13 mouse cellular contexts compared by ENCODE assay signal in genomic region chr11:84430336-84430735, GRCm38 (mm10).
DNase-seq lines count a peak whose midpoint lies in the region; ATAC-seq and TF ChIP-seq lines count a peak whose summit lies in the region.
"Had no signal": no experiment of that assay in that cellular context is flagged by ENCODE, and none has a peak within 500 bp of the region (broad histone marks: within the 10 kb centered on the region; RNA-seq: fewer than 3 reads in every experiment).

No protein-coding gene starts in this region.

- 0 out of 2 replicates have a peak overlapping the region, but pooled peaks have one; percentile 42 for H3K27ac ChIP-seq in hindbrain, embryonic 10.5 days
- H3K27ac ChIP-seq in hindbrain, postnatal 0 days: no peak overlapping the region
- no peak overlapping the region for H3K27ac ChIP-seq in kidney, embryonic 16.5 days (ENCODE audit: low read length)
- peak overlapping the region; percentile 14 for H3K27ac ChIP-seq in midbrain, embryonic 13.5 days
- no peak overlapping the region for H3K27ac ChIP-seq in midbrain, embryonic 15.5 days
- H3K27ac ChIP-seq in CH12.LX (ENCODE audit: insufficient read depth, low read depth): no peak overlapping the region
- H3K27ac ChIP-seq: embryonic facial prominence, embryonic 13.5 days; forebrain, embryonic 12.5 days had no signal

- ATAC-seq in hindbrain, postnatal 0 days: no peak
- ATAC-seq in kidney, embryonic 16.5 days (ENCODE audit: low FRiP score, low TSS enrichment): no peak
- no peak for ATAC-seq in midbrain, embryonic 13.5 days
- no peak for ATAC-seq in midbrain, embryonic 15.5 days (replicated peaks)

- TF ChIP-seq POLR2A in CH12.LX (IDR thresholded peaks at IDR 0.05; ENCODE audit: low read depth, low read length): 0 out of 2 replicates have a peak, but pooled peaks have one; percentile 15

- no peak for TF ChIP-seq EP300 in CH12.LX (IDR thresholded peaks at IDR 0.05; ENCODE audit: low read length)

- H3K4me3 ChIP-seq in hindbrain, embryonic 10.5 days: no peak overlapping the region
- H3K4me3 ChIP-seq in hindbrain, postnatal 0 days (ENCODE audit: low read length): no peak overlapping the region
- no peak overlapping the region for H3K4me3 ChIP-seq in kidney, embryonic 16.5 days (ENCODE audit: low read length)
- no peak overlapping the region for H3K4me3 ChIP-seq in midbrain, embryonic 13.5 days (replicated peaks)
- no peak overlapping the region for H3K4me3 ChIP-seq in midbrain, embryonic 15.5 days
- no peak overlapping the region for H3K4me3 ChIP-seq in CH12.LX (replicated peaks in 1 of 3; ENCODE audit: low read depth in 2 of 3, low read length in 2 of 3, poor library complexity in 1 of 3)
- H3K4me3 ChIP-seq: embryonic facial prominence, embryonic 13.5 days; forebrain, embryonic 12.5 days; heart, embryonic 12.5 days had no signal

- dilution Hi-C loops in CH12.LX (cut with MboI; ENCODE audit: extremely low pct_ligation_motif_present, extremely low pct_unique_long_range_greater_than_20kb, low sequenced_read_pairs): no loop called here

- no peak overlapping the region for H3K9ac ChIP-seq in hindbrain, postnatal 0 days (replicated peaks; ENCODE audit: low read length)
- H3K9ac ChIP-seq in kidney, embryonic 16.5 days (replicated peaks; ENCODE audit: low read length): no peak overlapping the region
- H3K9ac ChIP-seq in midbrain, embryonic 13.5 days (replicated peaks): no peak overlapping the region
- no peak overlapping the region for H3K9ac ChIP-seq in midbrain, embryonic 15.5 days
- H3K9ac ChIP-seq in CH12.LX (ENCODE audit: insufficient read depth, low read depth): no peak overlapping the region
- H3K9ac ChIP-seq: embryonic facial prominence, embryonic 13.5 days; forebrain, embryonic 12.5 days; heart, embryonic 12.5 days; hindbrain, embryonic 14.5 days had no signal

- no peak for TF ChIP-seq RAD21 in CH12.LX (IDR thresholded peaks at IDR 0.05; ENCODE audit: low read depth, low read length)

- H3K9me3 ChIP-seq in hindbrain, embryonic 10.5 days: no peaks in the 10 kb centered on the region
- no peaks in the 10 kb centered on the region for H3K9me3 ChIP-seq in hindbrain, postnatal 0 days (ENCODE audit: low read length)
- no peaks in the 10 kb centered on the region for H3K9me3 ChIP-seq in kidney, embryonic 16.5 days (ENCODE audit: low read length)
- no peaks in the 10 kb centered on the region for H3K9me3 ChIP-seq in midbrain, embryonic 13.5 days
- H3K9me3 ChIP-seq in midbrain, embryonic 15.5 days: no peaks in the 10 kb centered on the region
- no peaks in the 10 kb centered on the region for H3K9me3 ChIP-seq in CH12.LX (replicated peaks; ENCODE audit: low read length)
- H3K9me3 ChIP-seq: embryonic facial prominence, embryonic 13.5 days; forebrain, embryonic 12.5 days; heart, embryonic 12.5 days had no signal

- in situ Hi-C loops in CH12.LX (cut with MboI; ENCODE audit: low pct_ligation_motif_present, low pct_unique_long_range_greater_than_20kb, low sequenced_read_pairs): no loop called here

- no peak for TF ChIP-seq CTCF in hindbrain, postnatal 0 days (IDR thresholded peaks at IDR 0.05; ENCODE audit: low read depth)
- TF ChIP-seq CTCF in CH12.LX (conservative IDR thresholded peaks at IDR 0.05 in 1 of 2, IDR thresholded peaks at IDR 0.05 in 1 of 2; ENCODE audit: low read depth in 2 of 2, low read length in 2 of 2): no peak

- DNase-seq in hindbrain, embryonic 10.5 days (ENCODE audit: low spot score): no peak
- no peak for DNase-seq in hindbrain, postnatal 0 days (ENCODE audit: low spot score)
- DNase-seq in kidney, adult 9 months: peak; percentile 39
- no peak for DNase-seq in CH12.LX (ENCODE audit: extremely low read depth)
- DNase-seq: adrenal gland, postnatal 25 days; gastrocnemius, postnatal 14 days had no signal

- no peaks in the 10 kb centered on the region for H3K27me3 ChIP-seq in hindbrain, embryonic 10.5 days (ENCODE audit: insufficient read depth, poor library complexity, severe bottlenecking)
- H3K27me3 ChIP-seq in hindbrain, postnatal 0 days (ENCODE audit: insufficient read depth, low read length): no peaks in the 10 kb centered on the region
- H3K27me3 ChIP-seq in kidney, embryonic 16.5 days (ENCODE audit: insufficient read depth, low read length): no peaks in the 10 kb centered on the region
- H3K27me3 ChIP-seq in midbrain, embryonic 13.5 days: no peaks in the 10 kb centered on the region
- no peaks in the 10 kb centered on the region for H3K27me3 ChIP-seq in midbrain, embryonic 15.5 days (replicated peaks)
- no peaks in the 10 kb centered on the region for H3K27me3 ChIP-seq in CH12.LX (replicated peaks)
- H3K27me3 ChIP-seq: embryonic facial prominence, embryonic 13.5 days; forebrain, embryonic 12.5 days; heart, embryonic 12.5 days had no signal

- no peak overlapping the region for H3K4me2 ChIP-seq in hindbrain, postnatal 0 days (ENCODE audit: low read depth, low read length)
- H3K4me2 ChIP-seq in kidney, embryonic 16.5 days (replicated peaks; ENCODE audit: low read depth, low read length): no peak overlapping the region
- no peak overlapping the region for H3K4me2 ChIP-seq in midbrain, embryonic 13.5 days (replicated peaks)
- no peak overlapping the region for H3K4me2 ChIP-seq in midbrain, embryonic 15.5 days
- no peak overlapping the region for H3K4me2 ChIP-seq in CH12.LX (ENCODE audit: insufficient read depth, low read depth, poor library complexity, severe bottlenecking)
- H3K4me2 ChIP-seq: embryonic facial prominence, embryonic 13.5 days; forebrain, embryonic 12.5 days; heart, embryonic 12.5 days; hindbrain, embryonic 14.5 days had no signal

- H3K4me1 ChIP-seq in hindbrain, embryonic 10.5 days (replicated peaks): peaks cover 22% of the 10 kb centered on the region
- H3K4me1 ChIP-seq in hindbrain, postnatal 0 days (ENCODE audit: insufficient read depth, low read length): 0 out of 2 replicates have a peak, but pooled peaks cover 2% of the 10 kb centered on the region
- peaks cover 7% of the 10 kb centered on the region; the same call in 1 of the 2 replicates for H3K4me1 ChIP-seq in kidney, embryonic 16.5 days (ENCODE audit: insufficient read depth, low read length)
- peaks cover 34% of the 10 kb centered on the region for H3K4me1 ChIP-seq in midbrain, embryonic 13.5 days (replicated peaks)
- peaks cover 19% of the 10 kb centered on the region for H3K4me1 ChIP-seq in midbrain, embryonic 15.5 days
- H3K4me1 ChIP-seq in CH12.LX (ENCODE audit: control insufficient read depth in 1 of 2, insufficient read depth in 2 of 2): no peaks in the 10 kb centered on the region
- H3K4me1 ChIP-seq: heart, embryonic 12.5 days had no signal

- WGBS in hindbrain, embryonic 10.5 days: 90% methylated on average over 4 of the region's 4 CpGs
- 80% methylated on average over 4 of the region's 4 CpGs for WGBS in hindbrain, postnatal 0 days
- 59% methylated on average over 4 of the region's 4 CpGs for WGBS in kidney, embryonic 16.5 days
- WGBS in midbrain, embryonic 13.5 days: 87% methylated on average over 4 of the region's 4 CpGs
- 85% methylated on average over 4 of the region's 4 CpGs for WGBS in midbrain, embryonic 15.5 days

- no peaks in the 10 kb centered on the region for H3K79me2 ChIP-seq in CH12.LX (replicated peaks; ENCODE audit: control insufficient read depth, extremely low read depth, insufficient read depth, poor library complexity, severe bottlenecking)

- H3K36me3 ChIP-seq in hindbrain, embryonic 10.5 days: 0 out of 2 replicates have a peak, but pooled peaks cover 4% of the 10 kb centered on the region
- H3K36me3 ChIP-seq in hindbrain, postnatal 0 days (ENCODE audit: insufficient read depth, low read length): no peaks in the 10 kb centered on the region; the same call in 1 of the 2 replicates
- H3K36me3 ChIP-seq in kidney, embryonic 16.5 days (ENCODE audit: insufficient read depth, low read length): no peaks in the 10 kb centered on the region
- no peaks in the 10 kb centered on the region for H3K36me3 ChIP-seq in midbrain, embryonic 13.5 days
- H3K36me3 ChIP-seq in midbrain, embryonic 15.5 days (replicated peaks): no peaks in the 10 kb centered on the region
- H3K36me3 ChIP-seq in CH12.LX (replicated peaks in 1 of 2; ENCODE audit: control insufficient read depth in 1 of 2, insufficient read depth in 1 of 2, low read length in 1 of 2): peaks cover 43 to 95% of the 10 kb centered on the region in 2 experiments

TF ChIP-seq in CH12.LX, 34 proteins besides CTCF, POLR2A, EP300 and RAD21:
- TF ChIP-seq HCFC1 (IDR thresholded peaks at IDR 0.05; ENCODE audit: low read depth, low read length) (no peak), MAX (IDR thresholded peaks at IDR 0.05; ENCODE audit: low read length) (no peak), RCOR1 (conservative IDR thresholded peaks at IDR 0.05; ENCODE audit: low read depth, low read length) (no peak), ZNF384 (IDR thresholded peaks at IDR 0.05; ENCODE audit: low read depth, low read length) (no peak), CHD1 (IDR thresholded peaks at IDR 0.05; ENCODE audit: low read depth, low read length) (no peak), ETS1 (conservative IDR thresholded peaks at IDR 0.05; ENCODE audit: low read depth, low read length) (no peak), E2F4 (IDR thresholded peaks at IDR 0.05; ENCODE audit: insufficient replicate concordance, low read depth, low read length) (no peak), ELF1 (IDR thresholded peaks at IDR 0.05; ENCODE audit: low read depth, low read length) (no peak), UBTF (IDR thresholded peaks at IDR 0.05; ENCODE audit: low read depth, low read length) (no peak), JUND (conservative IDR thresholded peaks at IDR 0.05; ENCODE audit: low read depth, low read length) (no peak), ZC3H11A (IDR thresholded peaks at IDR 0.05; ENCODE audit: low read depth, low read length) (no peak), MEF2A (IDR thresholded peaks at IDR 0.05; ENCODE audit: borderline replicate concordance, low read depth, low read length) (no peak), BHLHE40 (IDR thresholded peaks at IDR 0.05; ENCODE audit: low read depth, low read length) (no peak)

Comparison
In these comparisons a context has a peak if more than half of its experiments do, and no peak if none do; other contexts are left out.
1. H3K27ac ChIP-seq: peak in hindbrain, embryonic 10.5 days (single experiment) and midbrain, embryonic 13.5 days (single experiment); none in hindbrain, postnatal 0 days (single experiment), kidney, embryonic 16.5 days (single experiment), midbrain, embryonic 15.5 days (single experiment) and CH12.LX (single experiment).